8 mouse cellular contexts compared by ENCODE assay signal in genomic region chr2:93303585-93304272, GRCm38 (mm10). TPM values are rescaled to one million over a fixed set of nuclear protein-coding genes. Genes with fewer than 3 reads are reported as not detected.
A peak's percentile ranks its signal among the peaks of the same experiment; 100 is the strongest.
DNase-seq lines count a peak whose midpoint lies in the region; ATAC-seq and TF ChIP-seq lines count a peak whose summit lies in the region.

No protein-coding gene starts in this region.

- H3K9me3 ChIP-seq in lung, postnatal 0 days (ENCODE audit: low read length), result no peaks in the 10 kb centered on the region
- no peaks in the 10 kb centered on the region for H3K9me3 ChIP-seq in heart, embryonic 16.5 days (replicated peaks; ENCODE audit: control insufficient read depth, low read length)
- no peaks in the 10 kb centered on the region for H3K9me3 ChIP-seq in limb, embryonic 14.5 days (ENCODE audit: control insufficient read depth, low read length)
- no peaks in the 10 kb centered on the region for H3K9me3 ChIP-seq in stomach, embryonic 16.5 days (replicated peaks; ENCODE audit: control insufficient read depth, low read length)

- peak; percentile 80 for ATAC-seq in lung, postnatal 0 days
- peak; percentile 74 for ATAC-seq in heart, embryonic 16.5 days (replicated peaks; ENCODE audit: extremely low read depth, insufficient read depth, low FRiP score)
- ATAC-seq in limb, embryonic 14.5 days (ENCODE audit: low FRiP score, low read depth), result no peak
- ATAC-seq in stomach, embryonic 16.5 days (ENCODE audit: insufficient read depth, low FRiP score), result peak; percentile 37; the same call in 1 of the 2 replicates

- no peak for TF ChIP-seq EP300 in lung, postnatal 0 days (IDR thresholded peaks at IDR 0.05)

- H3K27me3 ChIP-seq in lung, postnatal 0 days (replicated peaks; ENCODE audit: insufficient read depth, low read length), result no peaks in the 10 kb centered on the region
- no peaks in the 10 kb centered on the region for H3K27me3 ChIP-seq in heart, embryonic 16.5 days (ENCODE audit: control insufficient read depth, insufficient read depth, low read length)
- H3K27me3 ChIP-seq in limb, embryonic 14.5 days (ENCODE audit: control insufficient read depth, insufficient read depth, low read length), result no peaks in the 10 kb centered on the region
- H3K27me3 ChIP-seq in stomach, embryonic 16.5 days (ENCODE audit: control insufficient read depth, insufficient read depth, low read length), result no peaks in the 10 kb centered on the region

- no peaks in the 10 kb centered on the region for H3K36me3 ChIP-seq in lung, postnatal 0 days (ENCODE audit: insufficient read depth, low read length)
- H3K36me3 ChIP-seq in heart, embryonic 16.5 days (ENCODE audit: control insufficient read depth, insufficient read depth), result no peaks in the 10 kb centered on the region
- no peaks in the 10 kb centered on the region; the same call in 1 of the 2 replicates for H3K36me3 ChIP-seq in limb, embryonic 14.5 days (ENCODE audit: control insufficient read depth, insufficient read depth, low read length)
- no peaks in the 10 kb centered on the region for H3K36me3 ChIP-seq in stomach, embryonic 16.5 days (ENCODE audit: control insufficient read depth, insufficient read depth, low read length)

- H3K4me1 ChIP-seq in lung, postnatal 0 days (ENCODE audit: insufficient read depth, low read depth, low read length), result no peaks in the 10 kb centered on the region
- H3K4me1 ChIP-seq in heart, embryonic 16.5 days (ENCODE audit: control insufficient read depth, insufficient read depth, low read length), result peaks cover 27% of the 10 kb centered on the region
- peaks cover 8% of the 10 kb centered on the region; the same call in 1 of the 2 replicates for H3K4me1 ChIP-seq in limb, embryonic 14.5 days (ENCODE audit: control insufficient read depth, insufficient read depth, low read length)
- peaks cover 9% of the 10 kb centered on the region; the same call in 1 of the 2 replicates for H3K4me1 ChIP-seq in stomach, embryonic 16.5 days (ENCODE audit: control insufficient read depth, insufficient read depth, low read length)

- no peak overlapping the region for H3K9ac ChIP-seq in lung, postnatal 0 days (replicated peaks; ENCODE audit: low read depth)
- peak overlapping the region; percentile 35 for H3K9ac ChIP-seq in heart, embryonic 16.5 days (ENCODE audit: low read length)
- H3K9ac ChIP-seq in limb, embryonic 14.5 days (ENCODE audit: low read depth, low read length, severe bottlenecking), result no peak overlapping the region
- H3K9ac ChIP-seq in stomach, embryonic 16.5 days (ENCODE audit: low read length), result 0 out of 2 replicates have a peak overlapping the region, but pooled peaks have one; percentile 16

- WGBS in lung, postnatal 0 days, result 31% methylated on average over 16 of the region's 16 CpGs
- WGBS in heart, embryonic 16.5 days, result 23% methylated on average over 16 of the region's 16 CpGs
- 42% methylated on average over 16 of the region's 16 CpGs for WGBS in limb, embryonic 14.5 days
- WGBS in stomach, embryonic 16.5 days, result 45% methylated on average over 16 of the region's 16 CpGs

- no peak for TF ChIP-seq POLR2A in limb, embryonic 14.5 days (IDR thresholded peaks at IDR 0.05; ENCODE audit: borderline replicate concordance, extremely low read depth, insufficient read depth, insufficient read length)

- peak overlapping the region; percentile 63 for H3K27ac ChIP-seq in lung, postnatal 0 days (ENCODE audit: low read length)
- H3K27ac ChIP-seq in heart, embryonic 16.5 days (ENCODE audit: low read length), result peak overlapping the region; percentile 80
- 0 out of 2 replicates have a peak overlapping the region, but pooled peaks have one; percentile 43 for H3K27ac ChIP-seq in limb, embryonic 14.5 days (replicated peaks; ENCODE audit: low read depth, low read length)
- H3K27ac ChIP-seq in stomach, embryonic 16.5 days (ENCODE audit: low read length), result peak overlapping the region; percentile 82

- DNase-seq in lung, postnatal 0 days (ENCODE audit: low spot score), result peak; percentile 37
- DNase-seq in lung, postnatal 25 days (ENCODE audit: low spot score), result no peak
- no peak for DNase-seq in limb, embryonic 14.5 days (ENCODE audit: low spot score)
- DNase-seq in right cerebral cortex, postnatal 4 days, result no peak
- DNase-seq in gastrocnemius, postnatal 4 days (ENCODE audit: low spot score in 2 of 2), result no peak
- no peak for DNase-seq in thymus, postnatal 0 days (ENCODE audit: low spot score)

- TF ChIP-seq CTCF in lung, postnatal 0 days (IDR thresholded peaks at IDR 0.05), result no peak

- no peak overlapping the region for H3K4me2 ChIP-seq in lung, postnatal 0 days (replicated peaks; ENCODE audit: low read depth, low read length)
- H3K4me2 ChIP-seq in heart, embryonic 16.5 days (ENCODE audit: low read depth, low read length), result no peak overlapping the region
- no peak overlapping the region for H3K4me2 ChIP-seq in limb, embryonic 14.5 days (replicated peaks; ENCODE audit: low read depth, low read length, severe bottlenecking)
- no peak overlapping the region for H3K4me2 ChIP-seq in stomach, embryonic 16.5 days (ENCODE audit: low read depth, low read length)

- no peak overlapping the region for H3K4me3 ChIP-seq in lung, postnatal 0 days (ENCODE audit: low read depth, low read length)
- H3K4me3 ChIP-seq in heart, embryonic 16.5 days (ENCODE audit: low read length), result no peak overlapping the region
- H3K4me3 ChIP-seq in limb, embryonic 14.5 days (replicated peaks; ENCODE audit: low read length), result no peak overlapping the region
- H3K4me3 ChIP-seq in stomach, embryonic 16.5 days (replicated peaks; ENCODE audit: low read length), result no peak overlapping the region

RNA-seq across cellular contexts. Expression of gene Tspan18, which starts 30.6 kb away (rescaled TPM):
- 36.4 and 39.9 TPM in 2 replicates for polyA plus RNA-seq in lung, postnatal 0 days (2015; fragmentation: Nextera tagmentation; extraction: Ambion mirVana)
- 28.5 and 33.9 TPM in 2 replicates for polyA plus RNA-seq in heart, embryonic 16.5 days (2015; fragmentation: Nextera tagmentation; extraction: Ambion mirVana)
- polyA plus RNA-seq in limb, embryonic 14.5 days (2012; rRNA removed), result 34.5 and 42.3 TPM in 2 replicates
- 24.5 and 26.6 TPM in 2 replicates for polyA plus RNA-seq in limb, embryonic 14.5 days (2014; fragmentation: Nextera tagmentation; extraction: Ambion mirVana)
- polyA plus RNA-seq in stomach, embryonic 16.5 days (2015; fragmentation: Nextera tagmentation; extraction: Ambion mirVana), result 15.3 and 17.0 TPM in 2 replicates
- 10 to 100 TPM; 26.3 to 26.9 TPM for total RNA-seq in gastrocnemius, postnatal 4 days (2021)
- polyA plus RNA-seq in thymus, postnatal 0 days (2015; fragmentation: Nextera tagmentation; extraction: Ambion mirVana), result 4.9 and 5.6 TPM in 2 replicates

Comparison
In these comparisons a context has a peak if more than half of its experiments do, and no peak if none do; other contexts are left out.
1. H3K9ac ChIP-seq: peak in heart, embryonic 16.5 days (single experiment) and stomach, embryonic 16.5 days (single experiment); none in lung, postnatal 0 days (single experiment) and limb, embryonic 14.5 days (single experiment).
2. Peak in every context shown above with its lines, with median percentiles within 50 percentile points of each other: H3K27ac ChIP-seq.